31 mouse cellular contexts compared by ENCODE assay signal in the genomic region with DNA sequence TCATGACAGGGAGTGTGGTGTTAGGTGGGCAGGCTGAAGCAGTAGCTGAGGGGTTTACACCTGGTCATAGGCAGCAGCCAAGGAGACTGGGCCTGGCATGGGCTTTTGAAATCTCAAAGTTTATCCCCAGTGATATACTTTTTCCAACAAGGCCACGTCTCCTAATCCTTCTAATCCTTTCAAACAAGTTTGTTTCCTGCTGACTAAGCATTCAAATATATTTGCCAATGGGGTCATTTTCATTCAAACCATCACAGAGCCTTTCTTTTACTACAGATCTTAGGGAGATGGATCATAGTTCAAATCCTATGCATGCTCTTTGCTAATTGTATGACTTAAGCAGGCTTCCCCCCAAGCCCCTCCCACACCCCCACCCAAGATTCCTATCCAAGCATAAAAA.
"Had no signal": no experiment of that assay in that cellular context is flagged by ENCODE, and none has a peak within 500 bp of the region (broad histone marks: within the 10 kb centered on the region; RNA-seq: fewer than 3 reads in every experiment).

No protein-coding gene starts in this region.

- H3K27ac ChIP-seq: limb, embryonic 10.5 days; limb, embryonic 12.5 days; limb, embryonic 13.5 days; limb, embryonic 15.5 days; liver, embryonic 12.5 days; liver, embryonic 13.5 days; liver, embryonic 14.5 days; liver, embryonic 15.5 days; lung, embryonic 15.5 days; macrophage; midbrain, embryonic 10.5 days; midbrain, embryonic 12.5 days; midbrain, embryonic 13.5 days; midbrain, embryonic 15.5 days had no signal

- ATAC-seq: liver, embryonic 12.5 days; liver, postnatal 0 days; lung, postnatal 0 days; midbrain, embryonic 13.5 days; midbrain, embryonic 15.5 days; midbrain, embryonic 16.5 days had no signal

- H3K4me2 ChIP-seq: limb, embryonic 12.5 days; limb, embryonic 13.5 days; limb, embryonic 15.5 days; liver, embryonic 11.5 days; liver, embryonic 12.5 days; liver, embryonic 13.5 days; liver, embryonic 15.5 days; lung, embryonic 14.5 days; lung, embryonic 15.5 days; midbrain, embryonic 11.5 days; midbrain, embryonic 12.5 days; midbrain, embryonic 13.5 days; midbrain, embryonic 15.5 days had no signal

- H3K9ac ChIP-seq: limb, embryonic 12.5 days; limb, embryonic 13.5 days; limb, embryonic 15.5 days; liver, embryonic 12.5 days; liver, embryonic 13.5 days; liver, embryonic 14.5 days; liver, embryonic 15.5 days; liver, postnatal 0 days; lung, embryonic 14.5 days; lung, embryonic 15.5 days; midbrain, embryonic 12.5 days; midbrain, embryonic 13.5 days; midbrain, embryonic 15.5 days had no signal

- H3K9me3 ChIP-seq: liver, embryonic 13.5 days; liver, embryonic 15.5 days; lung, embryonic 15.5 days; midbrain, embryonic 13.5 days; midbrain, embryonic 15.5 days had no signal

- DNase-seq: left cerebral cortex, postnatal 4 days; liver; liver, embryonic 13.5 days; liver, postnatal 0 days; lung, adult 18-20 months; lung, adult 2 months; lung, embryonic 14.5 days; lung, postnatal 10 days; lung, postnatal 14 days; lung, postnatal 36 days; lung, postnatal 4 days; midbrain, embryonic 14.5 days had no signal

- H3K4me3 ChIP-seq: limb, embryonic 10.5 days; limb, embryonic 12.5 days; limb, embryonic 13.5 days; limb, embryonic 15.5 days; liver, embryonic 12.5 days; liver, embryonic 13.5 days; liver, embryonic 15.5 days; lung, embryonic 15.5 days; megakaryocyte, embryonic 14.5 days; midbrain, embryonic 10.5 days; midbrain, embryonic 12.5 days; midbrain, embryonic 13.5 days; midbrain, embryonic 15.5 days; myocyte had no signal

- H3K36me3 ChIP-seq: limb, embryonic 10.5 days; limb, embryonic 12.5 days; limb, embryonic 13.5 days; limb, embryonic 15.5 days; liver, embryonic 12.5 days; liver, embryonic 13.5 days; liver, embryonic 15.5 days; lung, embryonic 15.5 days; midbrain, embryonic 10.5 days; midbrain, embryonic 12.5 days; midbrain, embryonic 13.5 days; midbrain, embryonic 15.5 days had no signal

- H3K27me3 ChIP-seq: limb, embryonic 12.5 days; limb, embryonic 13.5 days; limb, embryonic 15.5 days; liver, embryonic 12.5 days; liver, embryonic 13.5 days; liver, embryonic 15.5 days; lung, embryonic 15.5 days; megakaryocyte, embryonic 14.5 days; midbrain, embryonic 12.5 days; midbrain, embryonic 13.5 days; midbrain, embryonic 15.5 days had no signal

- H3K4me1 ChIP-seq: limb, embryonic 10.5 days; limb, embryonic 12.5 days; limb, embryonic 13.5 days; limb, embryonic 15.5 days; liver, embryonic 12.5 days; liver, embryonic 13.5 days; liver, embryonic 15.5 days; lung, embryonic 15.5 days; megakaryocyte, embryonic 14.5 days; midbrain, embryonic 10.5 days; midbrain, embryonic 12.5 days had no signal
